ENCODE assay signal across 22 mouse cellular contexts in the genomic region with DNA sequence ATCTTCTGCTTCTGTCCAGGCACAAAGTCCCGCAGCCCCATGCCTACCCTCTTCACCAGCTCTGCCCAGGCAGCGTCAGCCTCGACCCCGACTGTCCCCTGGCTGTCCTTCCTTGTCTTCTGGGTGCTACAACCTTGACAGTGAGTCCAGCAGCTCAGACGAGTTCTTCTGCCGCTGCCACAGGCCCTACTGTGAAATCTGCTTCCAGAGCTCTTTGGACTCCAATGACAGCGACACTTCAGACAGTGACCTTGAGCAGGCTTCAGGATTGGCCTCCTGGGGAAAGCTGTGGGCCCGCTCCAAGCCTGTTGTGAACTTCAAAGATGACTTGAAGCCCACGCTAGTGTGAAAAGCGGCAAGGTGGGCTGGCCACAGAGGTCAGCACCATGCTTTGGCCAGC.
"Had no signal": no experiment of that assay in that cellular context is flagged by ENCODE, and none has a peak within 500 bp of the region (broad histone marks: within the 10 kb centered on the region; RNA-seq: fewer than 3 reads in every experiment).

No protein-coding gene starts in this region.

- H3K27ac ChIP-seq: kidney, embryonic 15.5 days; left cerebral cortex, adult 2 months; limb, embryonic 12.5 days; limb, embryonic 15.5 days; liver, embryonic 15.5 days; midbrain, embryonic 12.5 days; midbrain, embryonic 15.5 days; neural tube, embryonic 13.5 days had no signal

- H3K4me2 ChIP-seq: kidney, embryonic 15.5 days; limb, embryonic 12.5 days; limb, embryonic 15.5 days; liver, embryonic 11.5 days; liver, embryonic 15.5 days; midbrain, embryonic 12.5 days; midbrain, embryonic 15.5 days; neural tube, embryonic 13.5 days had no signal

- H3K9ac ChIP-seq: kidney, embryonic 15.5 days; limb, embryonic 12.5 days; limb, embryonic 15.5 days; liver, embryonic 15.5 days; midbrain, embryonic 12.5 days; midbrain, embryonic 15.5 days; neural tube, embryonic 13.5 days had no signal

- DNase-seq: kidney, adult 11 months; kidney, adult 8-10 months; kidney, postnatal 36 days; layer of hippocampus, postnatal 36 days; lung, adult 2 months; lung, postnatal 14 days; lung, postnatal 4 days; retina, postnatal 1 day; right cerebral cortex, postnatal 25 days; thymus, adult 2 months; thymus, postnatal 14 days; thymus, postnatal 4 days had no signal

- ATAC-seq: midbrain, embryonic 15.5 days had no signal

- H3K9me3 ChIP-seq: kidney, embryonic 15.5 days; limb, embryonic 12.5 days; limb, embryonic 15.5 days; liver, embryonic 15.5 days; midbrain, embryonic 12.5 days; midbrain, embryonic 15.5 days; neural tube, embryonic 13.5 days had no signal

- H3K4me3 ChIP-seq: kidney, embryonic 15.5 days; left cerebral cortex, adult 2 months; limb, embryonic 12.5 days; limb, embryonic 15.5 days; liver, embryonic 15.5 days; midbrain, embryonic 12.5 days; midbrain, embryonic 15.5 days; myocyte; neural tube, embryonic 13.5 days had no signal

- H3K27me3 ChIP-seq: kidney, embryonic 15.5 days; limb, embryonic 12.5 days; limb, embryonic 15.5 days; liver, embryonic 15.5 days; midbrain, embryonic 12.5 days; midbrain, embryonic 15.5 days; neural tube, embryonic 13.5 days had no signal

- H3K36me3 ChIP-seq: kidney, embryonic 15.5 days; limb, embryonic 12.5 days; limb, embryonic 15.5 days; liver, embryonic 15.5 days; midbrain, embryonic 15.5 days had no signal

- H3K4me1 ChIP-seq: kidney, embryonic 15.5 days; limb, embryonic 12.5 days; limb, embryonic 15.5 days; liver, embryonic 15.5 days; midbrain, embryonic 15.5 days had no signal
